Mouse (Mus musculus): ENCODE results near the gene Tmco4. TPM values are rescaled to one million over a fixed set of nuclear protein-coding genes. Genes with fewer than 3 reads are reported as not detected.

Gene Tmco4
- 1 to 10 TPM; 3.4 to 3.5 TPM for total RNA-seq (2021)
- long read RNA-seq, experiment 1, partial matches to known transcripts: 4 of 7 reads
- long read RNA-seq, experiment 1, other reads (novel, unspliced or antisense): 1 of 7 reads
- long read RNA-seq, experiment 2, partial matches to known transcripts: 1 of 5 reads
- long read RNA-seq, experiment 2, other reads (novel, unspliced or antisense): 1 of 5 reads

DNA sequence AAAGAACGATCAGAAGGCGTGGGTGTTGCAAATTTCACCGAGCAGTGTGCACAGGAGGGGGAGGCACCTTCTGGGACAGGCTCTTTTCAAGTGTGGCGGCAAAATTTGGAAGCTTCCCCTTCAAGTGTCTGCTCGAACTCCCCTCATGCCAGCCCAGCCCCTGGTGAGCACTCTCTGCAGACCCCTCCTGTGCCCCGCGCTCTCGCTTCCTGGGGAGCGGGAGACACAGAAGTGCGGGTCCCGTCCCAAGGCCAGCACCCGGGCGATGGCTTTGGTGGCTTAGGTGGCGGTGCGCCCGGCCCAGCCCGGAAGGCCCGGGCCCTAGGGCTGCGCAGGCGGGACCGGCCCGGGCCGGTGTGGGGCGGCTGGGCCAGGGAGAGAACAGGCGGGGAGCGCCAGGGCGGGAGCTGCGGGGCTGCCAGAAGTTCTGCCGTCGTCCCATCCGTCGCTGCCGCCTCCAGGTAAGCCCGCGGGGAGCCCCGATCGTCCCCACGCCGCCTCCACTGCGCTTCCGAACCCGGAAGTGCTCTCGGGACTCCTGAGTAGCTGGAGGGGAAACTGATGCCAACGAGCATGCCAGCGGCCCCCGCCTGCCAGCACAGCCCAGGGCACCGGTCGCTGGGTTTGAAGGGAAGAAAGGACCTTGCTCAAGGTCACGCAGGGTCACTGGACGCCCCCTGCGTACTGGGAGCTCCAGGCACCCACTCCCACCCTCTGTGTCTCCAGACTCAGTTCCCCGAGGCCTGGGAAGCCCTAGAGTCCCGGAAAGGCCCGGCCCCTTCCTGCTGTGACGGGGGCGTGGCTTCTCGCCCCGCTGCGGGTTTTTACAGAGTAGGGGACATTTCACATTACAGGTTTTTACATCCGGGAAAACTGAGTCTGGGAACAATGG, at the start of gene Tmco4:
Tmco4 (plus strand) TSS at position 62 of the 892 bp plus-strand sequence.
- intact Hi-C loops (cut with DNase I; ENCODE audit: low total_unique reads): no loop called here
- DNase-seq: peak; percentile 75

DNA sequence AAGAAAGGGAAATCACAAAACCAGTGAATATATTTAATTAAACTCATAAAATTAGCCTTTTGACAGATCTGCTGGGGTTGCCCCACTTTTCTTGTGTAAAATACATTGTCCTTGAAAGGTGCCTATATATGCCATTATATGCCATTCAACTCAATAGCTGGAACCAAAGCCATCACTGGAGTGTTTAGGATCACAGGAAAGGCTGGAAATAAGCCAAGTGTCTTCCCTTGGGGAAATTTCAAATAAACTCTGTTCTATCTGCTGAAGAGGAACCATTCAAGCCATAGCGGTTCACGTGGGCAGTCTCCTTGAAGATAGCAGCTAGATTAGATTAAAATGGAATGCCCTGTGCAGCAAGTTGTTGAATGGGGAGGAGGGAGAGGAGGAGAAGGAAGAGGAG, 47.1 kb upstream of the Tmco4 start:
- intact Hi-C loops (cut with DNase I; ENCODE audit: low total_unique reads): no loop called here
- no peak for DNase-seq

DNA sequence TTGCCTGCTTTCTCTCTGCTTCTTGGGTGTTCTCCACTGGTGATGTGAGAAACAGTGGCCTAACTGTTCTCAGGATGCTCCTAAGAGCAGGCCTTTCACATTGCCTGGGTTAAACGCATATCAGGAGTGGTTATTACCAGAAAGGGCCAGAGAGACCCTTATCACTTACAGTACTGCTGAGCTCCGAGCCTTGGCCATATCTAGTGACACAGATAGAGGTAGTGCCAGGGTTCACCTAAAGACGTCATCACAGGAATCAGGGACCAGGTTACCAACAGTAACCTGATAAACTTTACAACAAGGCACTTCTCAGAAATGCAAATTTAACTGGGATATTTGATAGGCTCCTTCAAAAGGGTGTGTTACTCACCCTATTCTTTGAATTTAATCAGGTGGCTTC, 38.8 kb upstream of the Tmco4 start:
- intact Hi-C loops (cut with DNase I; ENCODE audit: low total_unique reads): loop anchor here (5.0 kb wide), 1 partner anchor 63 kb away; no protein-coding TSS in a partner anchor
- no peak for DNase-seq

DNA sequence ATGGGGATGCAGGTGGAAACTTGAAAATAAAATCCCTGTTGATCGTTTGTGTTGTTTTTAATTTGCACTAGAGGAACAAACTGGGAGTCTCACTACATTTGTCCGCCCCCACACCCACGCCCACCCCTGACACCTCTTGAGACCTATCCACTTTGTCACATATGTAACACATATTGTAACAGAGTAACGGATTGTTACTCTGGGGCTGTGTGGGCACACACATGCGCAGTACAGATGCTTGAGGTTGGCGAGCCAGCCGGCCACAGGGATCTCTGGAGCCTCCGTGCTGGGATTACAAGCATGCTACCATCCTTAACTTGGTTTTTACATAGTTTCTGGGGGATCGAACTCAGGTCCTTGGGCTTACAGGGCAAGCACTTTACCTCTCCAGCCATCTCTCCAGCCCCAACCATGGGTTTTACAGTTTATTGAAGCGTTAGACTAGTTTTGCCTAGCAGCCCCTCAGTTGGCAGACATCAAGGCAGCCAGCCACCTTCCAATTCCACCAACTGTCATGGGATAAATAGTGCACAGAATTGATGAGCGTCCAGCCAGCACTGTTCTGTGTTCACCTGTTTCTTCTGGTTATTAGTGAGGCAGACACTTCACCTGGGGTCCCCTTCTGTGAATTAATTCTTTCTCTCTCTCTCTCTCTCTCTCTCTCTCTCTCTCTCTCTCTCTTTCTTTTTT, 38.1 kb upstream of the Tmco4 start:
- no peak for DNase-seq
- intact Hi-C loops (cut with DNase I; ENCODE audit: low total_unique reads): loop anchor here (5.0 kb wide), 1 partner anchor 63 kb away; no protein-coding TSS in a partner anchor

DNA sequence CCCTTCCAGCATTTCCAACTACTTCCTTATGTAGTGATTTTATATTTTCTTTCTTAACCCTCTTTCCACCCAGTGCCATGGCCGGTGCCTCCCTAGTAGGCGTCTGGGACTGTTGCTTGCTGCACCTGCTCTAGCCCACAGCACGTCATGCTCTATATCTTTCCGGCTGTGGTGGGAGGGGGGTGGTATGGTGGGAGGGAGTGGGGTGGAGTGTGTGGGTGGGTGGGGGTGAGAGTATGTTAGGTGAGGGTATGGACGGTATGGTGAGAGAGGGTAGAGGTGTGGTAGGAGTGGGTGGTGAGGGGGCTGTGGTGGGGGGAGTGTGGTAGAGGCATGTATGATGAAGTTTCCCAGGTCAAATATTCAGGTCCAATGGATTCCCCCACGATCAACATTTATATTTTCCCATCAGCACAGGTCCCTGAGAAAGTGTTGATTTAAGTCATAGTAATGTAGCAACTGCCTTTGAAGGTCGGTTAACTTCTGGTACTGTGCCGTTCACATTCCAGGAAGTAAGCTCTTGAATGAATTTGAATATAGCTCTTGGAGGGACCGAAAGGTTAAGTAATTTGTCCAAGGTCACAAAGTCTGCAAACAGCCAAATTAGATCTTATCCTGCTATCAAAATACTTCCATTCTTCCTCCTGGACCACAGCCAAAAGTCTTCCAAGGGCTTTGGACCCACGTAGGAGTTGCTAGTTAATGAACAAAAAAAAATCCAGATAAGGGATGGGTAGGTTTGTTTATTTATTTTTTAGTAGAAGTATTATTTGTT, 34.0 kb upstream of the Tmco4 start:
- DNase-seq: no peak
- intact Hi-C loops (cut with DNase I; ENCODE audit: low total_unique reads): no loop called here

DNA sequence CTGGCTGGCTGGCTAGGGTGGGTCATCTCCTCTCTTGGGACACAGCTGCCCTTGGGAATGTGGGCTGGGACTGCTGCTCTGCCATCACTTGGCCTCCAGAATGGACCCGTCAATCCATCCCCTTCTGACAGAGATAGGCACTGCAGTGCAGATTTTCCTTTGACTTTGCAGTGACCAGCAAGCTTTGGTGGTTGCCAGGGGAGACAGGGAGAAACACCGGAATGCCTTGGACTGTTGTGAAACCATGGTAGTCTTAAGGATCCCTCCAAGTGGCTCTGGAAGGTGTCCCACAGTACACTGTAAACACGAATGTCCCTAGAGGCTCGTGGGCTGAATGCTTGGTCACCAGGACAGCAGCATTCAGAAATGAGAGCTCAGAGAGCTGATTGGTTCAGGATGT, 33.2 kb upstream of the Tmco4 start:
- DNase-seq: no peak

DNA sequence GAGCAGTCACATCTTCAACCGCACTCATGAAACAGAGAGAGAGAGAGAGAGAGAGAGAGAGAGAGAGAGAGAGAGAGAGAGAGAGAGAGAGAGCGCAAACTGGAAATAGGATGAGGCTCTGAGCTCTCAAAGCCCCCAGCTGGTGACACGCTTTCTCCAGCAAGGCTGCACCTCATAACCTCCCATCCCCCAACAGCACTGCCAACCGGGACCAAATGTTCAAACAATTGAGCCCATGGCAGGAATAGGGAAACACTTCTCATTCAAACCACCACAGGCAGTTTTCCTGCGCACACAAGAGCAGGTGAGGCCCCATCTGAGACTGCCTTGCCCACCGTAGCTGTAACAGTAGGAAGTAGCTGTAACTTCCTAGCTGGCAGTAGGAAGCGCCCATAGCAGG, 31.3 kb upstream of the Tmco4 start:
- DNase-seq: no peak
- intact Hi-C loops (cut with DNase I; ENCODE audit: low total_unique reads): no loop called here

More for the DNA sequence above, 33.2 kb upstream of the Tmco4 start:
- intact Hi-C loops (cut with DNase I; ENCODE audit: low total_unique reads): no loop called here

DNA sequence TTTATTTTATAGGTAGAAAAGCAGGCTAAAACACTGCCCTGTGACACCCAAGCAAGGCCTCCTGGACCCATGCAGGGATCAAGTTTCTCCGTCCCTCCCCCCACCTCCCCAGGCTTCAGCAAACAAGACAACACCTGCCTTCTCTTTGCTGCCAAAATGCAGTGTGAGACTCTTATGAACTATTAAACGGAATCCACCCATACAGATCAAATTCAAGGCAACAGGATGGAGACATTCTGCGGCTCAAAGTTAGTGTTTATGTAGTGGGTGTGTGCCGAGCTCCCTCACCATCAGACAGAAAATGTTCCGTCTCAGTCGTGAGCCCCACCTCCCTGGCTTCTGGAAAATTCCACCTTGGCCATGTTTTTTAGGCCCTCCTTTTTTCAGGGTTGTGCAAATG, 30.7 kb upstream of the Tmco4 start:
- no peak for DNase-seq
- intact Hi-C loops (cut with DNase I; ENCODE audit: low total_unique reads): no loop called here

DNA sequence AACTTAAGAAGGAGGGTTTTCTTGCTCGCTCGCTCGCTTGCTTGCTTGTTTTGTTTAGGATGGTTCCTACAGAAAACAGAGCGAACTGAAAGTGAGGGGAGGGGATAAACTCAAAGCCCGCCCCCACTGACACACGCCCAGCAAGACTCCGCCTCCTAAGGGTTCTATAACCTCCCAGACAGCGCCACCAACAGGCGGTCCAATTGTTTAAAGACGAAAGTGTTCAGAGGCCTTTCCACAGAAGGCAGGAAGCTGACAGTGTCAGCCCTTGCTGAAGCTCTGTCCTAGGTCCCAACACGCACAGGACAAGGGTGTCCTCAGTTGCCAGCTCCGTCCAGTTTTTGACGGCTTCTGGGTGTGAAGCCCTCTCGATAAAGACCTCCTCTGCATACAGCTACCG, 29.0 kb upstream of the Tmco4 start:
- intact Hi-C loops (cut with DNase I; ENCODE audit: low total_unique reads): no loop called here
- peak; percentile 79 for DNase-seq

DNA sequence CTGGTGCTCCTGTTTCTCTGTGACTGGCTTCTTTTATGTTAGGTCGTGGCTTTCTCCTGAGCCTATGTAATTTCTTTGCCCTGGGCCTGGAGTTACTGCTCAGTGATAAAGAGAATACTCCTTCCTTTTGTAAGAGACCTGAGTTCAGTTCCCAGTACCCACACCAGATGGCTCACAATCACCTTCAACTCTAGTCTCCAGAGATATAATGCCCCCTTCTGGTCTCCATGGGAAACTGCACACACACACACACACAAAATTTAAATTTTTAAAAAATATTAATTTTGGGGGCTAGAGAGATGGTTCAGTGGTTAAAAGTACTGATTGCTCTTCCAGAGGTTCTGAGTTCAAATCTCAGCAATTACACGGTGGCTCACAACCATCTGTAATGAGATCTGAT, 24.4 kb upstream of the Tmco4 start:
- intact Hi-C loops (cut with DNase I; ENCODE audit: low total_unique reads): no loop called here
- DNase-seq: no peak

DNA sequence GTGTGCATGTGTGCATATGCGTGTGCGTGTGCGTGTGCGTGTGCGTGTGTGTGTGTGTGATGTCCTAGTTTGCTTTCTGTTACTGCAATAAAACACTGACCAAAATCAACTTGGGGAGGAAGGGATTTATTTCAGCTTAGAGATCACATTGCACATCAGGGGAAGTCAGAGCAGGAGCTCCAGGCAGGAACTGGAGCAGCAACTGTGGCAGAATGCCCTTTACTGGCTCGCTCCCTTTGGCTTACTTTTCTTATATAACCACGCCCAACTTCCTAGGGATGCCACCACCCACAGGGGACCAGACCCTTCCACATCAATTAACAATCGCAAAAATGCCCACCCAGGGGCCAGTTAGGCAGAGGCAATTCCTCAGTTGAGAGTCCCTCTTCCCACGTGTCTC, 14.1 kb upstream of the Tmco4 start:
- intact Hi-C loops (cut with DNase I; ENCODE audit: low total_unique reads): no loop called here
- no peak for DNase-seq

DNA sequence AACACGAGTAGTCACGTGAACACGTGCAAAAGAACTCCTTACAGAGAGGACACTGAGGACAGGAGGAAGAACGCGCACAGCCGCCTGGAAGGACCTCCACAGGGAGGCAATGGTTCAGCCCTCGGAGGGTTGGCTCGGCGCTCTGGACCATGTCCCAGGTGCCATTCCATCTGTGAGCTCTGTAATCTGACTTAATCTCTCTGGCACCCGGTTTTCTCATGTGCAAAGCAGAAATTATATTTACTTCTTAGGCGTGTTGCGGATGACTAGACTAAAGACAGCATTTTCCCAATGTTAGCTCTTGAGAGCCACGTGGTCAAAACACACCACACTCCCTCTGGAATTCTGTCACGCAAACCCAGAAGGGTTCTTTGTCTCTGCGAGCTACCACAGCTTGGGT, 13.6 kb upstream of the Tmco4 start:
- peak; percentile 38 for DNase-seq
- intact Hi-C loops (cut with DNase I; ENCODE audit: low total_unique reads): no loop called here

DNA sequence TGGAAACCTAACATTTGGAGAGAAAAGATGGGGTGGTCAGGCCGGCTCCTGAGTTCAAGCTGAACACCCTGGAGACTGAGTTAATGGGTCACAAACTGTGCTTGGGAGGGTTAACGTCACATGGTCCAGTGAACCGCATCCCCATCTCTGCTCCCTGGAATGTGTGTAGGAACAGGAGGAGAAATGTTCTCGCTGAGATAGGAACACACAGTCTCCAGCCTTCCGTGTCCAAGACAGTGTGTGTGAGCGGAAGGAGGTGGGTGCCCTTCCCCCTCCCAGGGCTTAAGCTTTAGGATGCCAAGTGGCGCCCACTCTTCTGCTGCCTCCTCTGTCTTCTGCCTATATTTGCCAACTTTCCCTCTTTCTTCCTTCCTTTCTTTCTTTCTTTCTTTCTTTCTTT, 12.8 kb upstream of the Tmco4 start:
- no peak for DNase-seq
- intact Hi-C loops (cut with DNase I; ENCODE audit: low total_unique reads): no loop called here

DNA sequence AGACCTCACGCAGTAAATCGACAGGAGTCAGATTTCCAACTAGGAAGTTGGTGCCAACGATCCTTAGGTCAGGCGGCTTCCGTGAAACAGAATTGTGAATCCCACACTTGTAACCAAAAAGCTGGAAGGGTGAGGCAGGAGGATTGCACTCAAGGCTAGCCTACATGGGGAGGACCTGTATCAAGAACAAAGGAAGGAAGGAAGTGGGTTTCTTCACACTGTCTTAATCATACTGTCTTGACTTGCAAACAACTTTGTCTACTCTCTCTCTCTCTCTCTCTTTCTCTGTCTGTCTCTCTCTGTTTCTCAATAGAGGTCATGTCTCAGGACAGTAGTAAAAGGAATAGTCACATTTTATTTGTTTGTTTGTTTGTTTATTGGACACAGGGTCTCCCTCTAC, 10.0 kb upstream of the Tmco4 start:
- no peak for DNase-seq
- intact Hi-C loops (cut with DNase I; ENCODE audit: low total_unique reads): no loop called here

DNA sequence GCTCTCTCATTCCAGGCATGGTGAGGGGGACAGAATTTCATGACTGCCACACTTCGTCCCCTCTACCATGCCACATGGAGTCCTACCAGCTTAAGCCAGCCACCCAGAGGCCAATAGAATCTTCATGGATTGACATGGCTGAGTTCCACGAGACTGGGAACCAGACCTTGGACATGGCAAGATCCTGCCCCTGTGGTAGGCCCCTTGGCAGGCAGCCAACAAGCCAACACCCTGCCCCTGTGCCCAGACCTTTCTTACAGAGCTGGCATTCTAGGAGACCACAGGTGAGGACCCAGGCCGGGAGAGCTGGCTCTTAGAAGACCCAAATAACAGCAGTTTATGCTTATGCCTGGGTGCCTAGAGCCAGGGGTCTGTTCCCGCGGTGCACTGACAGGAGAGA, 6.8 kb upstream of the Tmco4 start:
- DNase-seq: no peak
- intact Hi-C loops (cut with DNase I; ENCODE audit: low total_unique reads): no loop called here

DNA sequence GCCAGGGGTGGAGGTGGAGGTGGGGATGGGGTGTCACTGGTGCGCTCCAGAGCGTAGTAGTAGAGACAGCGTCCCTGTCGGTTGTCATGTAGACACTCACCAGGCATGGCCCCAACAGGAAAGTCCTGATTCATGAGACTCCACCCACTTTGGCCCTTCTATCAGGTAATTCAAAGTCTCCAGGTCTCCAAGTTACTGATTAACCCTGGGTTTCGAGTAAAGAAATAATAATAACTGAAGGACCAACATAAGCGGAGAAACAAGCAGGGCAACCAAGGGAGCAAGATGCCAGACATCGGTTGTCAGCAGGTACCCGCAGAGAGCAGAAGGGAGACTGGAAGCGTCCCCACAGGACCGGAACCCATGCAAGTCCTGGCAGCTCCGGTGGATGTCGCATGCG, 5.8 kb upstream of the Tmco4 start, which contains the start of gene Rnf186:
Rnf186 (plus strand) TSS at position 247 of the 400 bp plus-strand sequence.
- no peak for DNase-seq
- intact Hi-C loops (cut with DNase I; ENCODE audit: low total_unique reads): no loop called here

DNA sequence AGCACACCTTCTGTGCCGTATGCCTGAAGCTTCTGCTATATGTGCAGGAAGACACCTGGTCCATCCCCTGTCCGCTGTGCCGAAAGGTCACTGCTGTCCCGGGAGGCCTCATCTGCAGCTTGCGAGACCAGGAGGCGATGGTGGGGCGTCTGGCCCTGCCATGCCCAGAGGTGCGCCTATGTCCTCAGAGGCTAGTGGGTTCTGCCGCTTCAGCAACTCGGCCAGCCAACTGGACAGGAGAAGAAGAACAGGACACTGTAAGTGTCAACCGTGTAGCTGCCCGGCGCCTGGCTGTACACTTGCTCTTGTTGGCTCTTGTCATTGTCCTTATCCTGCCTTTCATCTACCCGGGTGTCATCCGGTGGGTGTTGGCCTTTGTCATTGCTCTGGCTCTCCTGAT, 5.2 kb upstream of the Tmco4 start:
- no peak for DNase-seq
- intact Hi-C loops (cut with DNase I; ENCODE audit: low total_unique reads): no loop called here

DNA sequence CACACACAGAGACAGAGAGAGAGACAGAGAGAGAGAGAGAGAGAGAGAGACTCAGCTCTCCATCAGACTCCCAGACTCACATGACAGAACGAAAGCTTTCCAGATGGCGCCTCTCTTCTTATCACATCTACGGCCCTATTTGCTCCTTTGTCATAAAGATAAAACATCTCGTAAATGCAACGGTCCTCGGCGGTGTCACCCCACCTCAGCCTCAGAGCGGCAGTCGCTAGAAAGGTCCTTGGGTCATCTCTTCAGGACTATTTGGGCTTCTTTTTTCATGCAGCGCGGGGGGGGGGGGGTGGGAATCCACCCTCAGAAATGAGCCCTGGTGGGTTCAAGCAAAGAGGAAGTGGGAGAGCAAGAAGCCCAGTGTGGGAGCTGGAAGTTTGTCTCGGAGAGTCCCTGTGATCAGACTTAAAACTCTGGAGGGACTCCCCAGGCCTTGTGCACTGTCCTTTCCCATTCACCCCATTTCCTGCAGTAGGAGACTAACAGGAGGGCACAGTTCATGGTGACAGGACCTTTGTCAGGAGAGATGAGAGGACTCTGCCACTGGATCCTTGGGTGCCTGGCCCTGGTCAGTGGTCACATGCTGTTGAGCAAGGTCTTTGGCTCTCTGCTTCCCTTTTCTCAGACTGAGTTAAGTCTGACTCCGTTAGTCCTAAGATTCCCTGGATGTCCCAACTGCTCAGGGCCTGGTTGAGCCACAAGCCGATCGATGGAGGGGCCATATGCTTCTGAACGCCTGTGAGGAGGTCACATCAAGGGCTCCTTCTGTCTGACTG, 3.7 kb upstream of the Tmco4 start:
- DNase-seq: no peak
- intact Hi-C loops (cut with DNase I; ENCODE audit: low total_unique reads): no loop called here

DNA sequence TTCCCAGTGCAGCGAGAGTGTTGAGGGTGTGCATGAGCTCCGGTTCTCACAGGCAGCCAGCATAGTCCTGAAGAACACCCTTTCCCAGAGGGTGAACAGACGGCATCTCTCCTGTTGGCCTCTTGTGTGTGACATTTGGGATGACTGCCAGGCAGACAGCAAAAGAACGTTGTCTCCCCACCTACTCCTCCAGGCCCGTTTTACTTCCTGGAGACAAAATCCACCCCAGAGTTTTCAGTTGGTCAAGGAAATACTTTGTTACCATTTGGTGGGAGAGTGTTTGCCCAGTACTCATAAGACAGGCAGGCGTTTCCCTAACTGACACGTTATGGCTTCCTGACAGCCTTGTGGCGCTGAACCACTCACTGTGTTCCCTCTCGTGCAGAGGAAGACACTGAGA, 3.0 kb upstream of the Tmco4 start:
- intact Hi-C loops (cut with DNase I; ENCODE audit: low total_unique reads): no loop called here

More for the DNA sequence above, 3.0 kb upstream of the Tmco4 start:
- DNase-seq: no peak
